Mouse (Mus musculus): ENCODE measurements around the gene Ulk3. TPM values are rescaled to one million over a fixed set of nuclear protein-coding genes. Genes with fewer than 3 reads are reported as not detected.
A peak's percentile ranks its signal among the peaks of the same experiment; 100 is the strongest.

The Ulk3 gene
- total RNA-seq, 1 experiment = 7.3 TPM

GRCm38 (mm10) chr9:57602098-57602497, 12.8 kb downstream of the Ulk3 start:
- Histone ChIP-seq H3K27ac (ENCODE audit: insufficient read depth, low read depth, low read length, poor library complexity, severe bottlenecking) (no peak overlapping the region), H3K9me3 (ENCODE audit: control insufficient read depth, insufficient read depth, low read depth, low read length) (no peaks in the 10 kb centered on the region), H3K4me1 (ENCODE audit: control insufficient read depth in 2 of 2, insufficient read depth in 2 of 2, low read length in 2 of 2, poor library complexity in 1 of 2) (peaks cover 7 to 18% of the 10 kb centered on the region in 2 experiments; a peak in 3 of 4 replicates), H3K4me3 (ENCODE audit: insufficient read depth in 1 of 2, low read depth in 1 of 2, low read length in 2 of 2, poor library complexity in 1 of 2, severe bottlenecking in 1 of 2) (no peak overlapping the region), H3K36me3 (ENCODE audit: control insufficient read depth, insufficient read depth, low read length, poor library complexity, severe bottlenecking) (no peaks in the 10 kb centered on the region), H3K9ac (ENCODE audit: insufficient read depth, low read depth, low read length, poor library complexity, severe bottlenecking) (no peak overlapping the region)
- no peak for DNase-seq (ENCODE audit: low read depth, low spot score)
- in situ Hi-C loops (cut with MboI; ENCODE audit: low sequenced_read_pairs in 2 of 2, unreplicated experiment in 2 of 2) = no loop called here
- TF ChIP-seq ZC3H11A (IDR thresholded peaks at IDR 0.05; ENCODE audit: borderline replicate concordance, low read depth, low read length) = no peak
- TF ChIP-seq HCFC1 (IDR thresholded peaks at IDR 0.05; ENCODE audit: borderline replicate concordance, insufficient read depth, low read length) = no peak
- no peak for TF ChIP-seq ZNF384 (IDR thresholded peaks at IDR 0.05; ENCODE audit: low read depth, low read length)
- no peak for TF ChIP-seq MAFK (IDR thresholded peaks at IDR 0.05; ENCODE audit: insufficient read depth, low read depth, low read length)
- TF ChIP-seq CHD2 (IDR thresholded peaks at IDR 0.05; ENCODE audit: low read depth, low read length) = no peak

GRCm38 (mm10) chr9:57604875-57605274, 15.6 kb downstream of the Ulk3 start:
- no peak for DNase-seq (ENCODE audit: low read depth, low spot score)
- no peak overlapping the region for H3K27ac ChIP-seq (ENCODE audit: insufficient read depth, low read depth, low read length, poor library complexity, severe bottlenecking)
- H3K9me3 ChIP-seq (ENCODE audit: control insufficient read depth, insufficient read depth, low read depth, low read length) = no peaks in the 10 kb centered on the region
- TF ChIP-seq ZC3H11A (IDR thresholded peaks at IDR 0.05; ENCODE audit: borderline replicate concordance, low read depth, low read length) (no peak), MAFK (IDR thresholded peaks at IDR 0.05; ENCODE audit: insufficient read depth, low read depth, low read length) (no peak), ZNF384 (IDR thresholded peaks at IDR 0.05; ENCODE audit: low read depth, low read length) (no peak), HCFC1 (IDR thresholded peaks at IDR 0.05; ENCODE audit: borderline replicate concordance, insufficient read depth, low read length) (no peak), CHD2 (IDR thresholded peaks at IDR 0.05; ENCODE audit: low read depth, low read length) (no peak)
- no peak overlapping the region for H3K9ac ChIP-seq (ENCODE audit: insufficient read depth, low read depth, low read length, poor library complexity, severe bottlenecking)
- H3K4me1 ChIP-seq (ENCODE audit: control insufficient read depth in 2 of 2, insufficient read depth in 2 of 2, low read length in 2 of 2, poor library complexity in 1 of 2) = peaks cover 7 to 9% of the 10 kb centered on the region in 2 experiments; a peak in 3 of 4 replicates
- H3K36me3 ChIP-seq (ENCODE audit: control insufficient read depth, insufficient read depth, low read length, poor library complexity, severe bottlenecking) = no peaks in the 10 kb centered on the region
- in situ Hi-C loops (cut with MboI; ENCODE audit: low sequenced_read_pairs in 2 of 2, unreplicated experiment in 2 of 2) = no loop called here
- no peak overlapping the region for H3K4me3 ChIP-seq (ENCODE audit: insufficient read depth in 1 of 2, low read depth in 1 of 2, low read length in 2 of 2, poor library complexity in 1 of 2, severe bottlenecking in 1 of 2)

DNA sequence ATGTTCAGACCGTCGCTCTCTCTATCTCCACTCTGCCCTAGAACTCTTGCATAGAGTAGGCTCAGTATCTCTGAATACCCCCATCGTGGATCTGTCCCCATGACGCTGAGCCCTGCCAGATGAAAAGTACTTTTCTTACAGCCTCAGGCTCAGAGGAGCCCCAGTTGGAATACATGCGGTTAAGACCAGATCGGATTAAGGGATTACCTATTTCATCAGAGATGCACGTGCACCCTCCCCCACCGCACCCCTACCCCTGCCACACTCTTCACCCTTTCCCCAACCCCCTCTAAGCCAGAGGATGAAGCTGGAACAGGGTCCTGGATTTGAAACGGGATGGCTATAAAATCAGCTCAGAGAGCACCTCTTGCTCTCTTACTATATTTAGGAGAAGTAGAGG, 16.3 kb downstream of the Ulk3 start:
- TF ChIP-seq HCFC1 (IDR thresholded peaks at IDR 0.05; ENCODE audit: borderline replicate concordance, insufficient read depth, low read length) = no peak
- TF ChIP-seq CHD2 (IDR thresholded peaks at IDR 0.05; ENCODE audit: low read depth, low read length) = no peak
- no peak for TF ChIP-seq ZNF384 (IDR thresholded peaks at IDR 0.05; ENCODE audit: low read depth, low read length)
- TF ChIP-seq ZC3H11A (IDR thresholded peaks at IDR 0.05; ENCODE audit: borderline replicate concordance, low read depth, low read length) = no peak
- no peak for TF ChIP-seq MAFK (IDR thresholded peaks at IDR 0.05; ENCODE audit: insufficient read depth, low read depth, low read length)
- Histone ChIP-seq H3K36me3 (ENCODE audit: control insufficient read depth, insufficient read depth, low read length, poor library complexity, severe bottlenecking) (no peaks in the 10 kb centered on the region), H3K9ac (ENCODE audit: insufficient read depth, low read depth, low read length, poor library complexity, severe bottlenecking) (no peak overlapping the region), H3K27ac (ENCODE audit: insufficient read depth, low read depth, low read length, poor library complexity, severe bottlenecking) (no peak overlapping the region), H3K4me1 (ENCODE audit: control insufficient read depth in 2 of 2, insufficient read depth in 2 of 2, low read length in 2 of 2, poor library complexity in 1 of 2) (peaks cover 3 to 8% of the 10 kb centered on the region in 2 experiments; a peak in 3 of 4 replicates), H3K9me3 (ENCODE audit: control insufficient read depth, insufficient read depth, low read depth, low read length) (no peaks in the 10 kb centered on the region), H3K4me3 (ENCODE audit: insufficient read depth in 1 of 2, low read depth in 1 of 2, low read length in 2 of 2, poor library complexity in 1 of 2, severe bottlenecking in 1 of 2) (no peak overlapping the region)
- no peak for DNase-seq (ENCODE audit: low read depth, low spot score)
- in situ Hi-C loops (cut with MboI; ENCODE audit: low sequenced_read_pairs in 2 of 2, unreplicated experiment in 2 of 2) = no loop called here

DNA sequence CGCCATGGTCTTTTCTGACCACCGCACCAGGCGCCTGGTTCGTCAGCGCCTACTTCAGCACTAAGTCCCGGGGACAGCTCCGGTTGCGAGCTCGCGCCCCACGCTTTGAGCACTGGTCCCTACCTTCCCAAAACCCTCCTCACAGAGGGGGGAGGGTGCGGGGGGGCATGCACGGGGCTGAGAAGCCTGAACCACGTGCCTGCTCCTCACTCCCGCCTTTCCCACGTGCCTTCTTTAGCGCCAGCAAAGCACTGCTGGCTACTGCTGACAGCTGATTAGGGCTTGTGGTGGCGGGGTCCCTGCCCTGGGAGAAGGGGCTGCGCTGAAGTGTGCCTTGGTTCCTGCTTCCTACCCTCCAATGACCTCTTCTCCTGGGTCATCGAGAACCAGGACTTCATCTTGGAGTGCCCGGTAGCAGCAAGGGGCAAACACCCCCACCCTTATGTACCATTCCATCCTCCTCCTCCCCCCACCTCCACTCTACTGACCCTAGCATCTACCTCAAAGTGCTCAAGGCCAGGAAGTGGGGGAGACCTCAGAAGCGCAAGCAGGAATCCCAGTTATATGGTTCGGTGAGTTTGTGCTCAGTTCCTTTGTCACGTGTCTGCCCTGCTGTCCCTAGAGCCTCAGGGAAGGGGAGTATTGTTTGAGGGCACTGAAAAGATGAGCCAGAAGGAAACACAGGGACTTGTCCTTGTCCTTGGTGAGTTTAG, 17.0 kb downstream of the Ulk3 start, which contains the start of gene Cplx3:
Cplx3 (minus strand) TSS at position 143 of the 713 bp plus-strand sequence.
- Histone ChIP-seq H3K4me1 (ENCODE audit: control insufficient read depth in 2 of 2, insufficient read depth in 2 of 2, low read length in 2 of 2, poor library complexity in 1 of 2) (peaks cover 0 to 2% of the 10 kb centered on the region in 2 experiments; a peak in 1 of 4 replicates), H3K9me3 (ENCODE audit: control insufficient read depth, insufficient read depth, low read depth, low read length) (no peaks in the 10 kb centered on the region), H3K9ac (ENCODE audit: insufficient read depth, low read depth, low read length, poor library complexity, severe bottlenecking) (no peak within 1 kb of the TSS), H3K4me3 (ENCODE audit: insufficient read depth in 1 of 2, low read depth in 1 of 2, low read length in 2 of 2, poor library complexity in 1 of 2, severe bottlenecking in 1 of 2) (no peak within 1 kb of the TSS), H3K27ac (ENCODE audit: insufficient read depth, low read depth, low read length, poor library complexity, severe bottlenecking) (no peak within 1 kb of the TSS), H3K36me3 (ENCODE audit: control insufficient read depth, insufficient read depth, low read length, poor library complexity, severe bottlenecking) (no peaks in the 10 kb centered on the region)
- TF ChIP-seq CHD2 (IDR thresholded peaks at IDR 0.05; ENCODE audit: low read depth, low read length) = no peak
- TF ChIP-seq MAFK (IDR thresholded peaks at IDR 0.05; ENCODE audit: insufficient read depth, low read depth, low read length) = no peak
- no peak for TF ChIP-seq ZC3H11A (IDR thresholded peaks at IDR 0.05; ENCODE audit: borderline replicate concordance, low read depth, low read length)
- no peak for TF ChIP-seq HCFC1 (IDR thresholded peaks at IDR 0.05; ENCODE audit: borderline replicate concordance, insufficient read depth, low read length)
- no peak for TF ChIP-seq ZNF384 (IDR thresholded peaks at IDR 0.05; ENCODE audit: low read depth, low read length)
- in situ Hi-C loops (cut with MboI; ENCODE audit: low sequenced_read_pairs in 2 of 2, unreplicated experiment in 2 of 2) = no loop called here
- DNase-seq (ENCODE audit: low read depth, low spot score) = peak; percentile 37
